Mouse (Mus musculus): ENCODE data around the gene Mtpn. TPM values are rescaled to one million over a fixed set of nuclear protein-coding genes. Genes with fewer than 3 reads are reported as not detected.

Mtpn gene
- total RNA-seq, 4 experiments from 2014 or later: 215 to 260 (median 228) TPM

Small RNA genes within 50 kb of the gene (microRNA-seq; reads per million reads assigned to microRNA genes)
- gene Gm23053: 0 reads per million in 2 experiments

Other genes with a start within 250 kb of the Mtpn start
- 10 to 100 TPM in 1 of 4 experiments, 1 to 10 TPM in 3; 7.1 to 11.5 (median 8.5) TPM for gene Slc13a4, start 231.8 kb downstream of the Mtpn start, total RNA-seq (2022)
- gene Fam180a, start 213.7 kb downstream of the Mtpn start, total RNA-seq (2022): 1 to 10 TPM; 1.1 to 3.1 (median 1.9) TPM